Mouse (Mus musculus) embryo, embryonic 11 days (tissue): ENCODE results near the gene Dppa5a.
A peak's percentile ranks its signal among the peaks of the same experiment; 100 is the strongest.
"Not testable (repeated sequence)": the region's sequence is repeated elsewhere in the genome, so short reads cannot be mapped to it uniquely, and the experiment has no call there.

ENCODE experiments used
- DNase-seq: peaks from one replicate; pipeline ENCODE4 v3.0.0-alpha.2; 2015

Gene Dppa5a

DNA sequence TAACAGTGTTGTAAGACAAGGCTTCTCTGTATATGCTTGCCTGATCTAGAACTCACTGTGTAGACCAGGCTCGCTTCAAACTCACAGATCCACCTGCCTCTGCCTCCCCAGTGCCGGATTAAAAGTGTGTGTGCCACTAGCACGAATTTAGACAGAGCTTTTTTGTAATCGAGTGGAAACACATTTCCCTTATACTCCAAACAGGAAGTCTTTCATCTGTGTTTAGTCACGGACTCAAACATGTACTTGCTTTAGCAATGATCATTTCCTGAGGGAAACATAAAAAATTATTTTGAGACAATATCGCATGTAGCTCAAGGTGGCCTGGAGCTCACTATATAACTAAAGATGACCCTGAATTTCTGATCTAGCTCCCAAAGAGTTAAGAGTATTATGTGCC lies 4.6 kb downstream of the Dppa5a start:
- no peak for DNase-seq

DNA sequence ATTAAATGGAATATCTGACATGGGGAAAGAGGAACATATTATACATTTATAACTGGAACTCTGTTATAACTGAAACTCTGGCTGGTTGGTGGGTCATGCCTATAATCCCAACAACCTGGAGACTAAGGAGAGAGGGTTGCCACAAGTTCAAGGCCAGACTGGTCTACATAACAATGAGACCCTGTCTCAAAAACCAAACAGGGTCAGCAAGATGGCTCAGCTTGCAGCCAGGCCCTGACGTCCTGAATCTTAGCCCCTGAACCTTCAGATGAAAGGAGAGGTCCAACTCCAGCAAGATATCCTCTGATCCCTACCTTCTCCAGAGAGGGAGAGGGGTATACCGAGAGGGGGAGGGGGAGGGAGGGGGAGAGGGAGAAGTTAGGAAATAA lies 7.5 kb downstream of the Dppa5a start:
- no peak for DNase-seq

DNA sequence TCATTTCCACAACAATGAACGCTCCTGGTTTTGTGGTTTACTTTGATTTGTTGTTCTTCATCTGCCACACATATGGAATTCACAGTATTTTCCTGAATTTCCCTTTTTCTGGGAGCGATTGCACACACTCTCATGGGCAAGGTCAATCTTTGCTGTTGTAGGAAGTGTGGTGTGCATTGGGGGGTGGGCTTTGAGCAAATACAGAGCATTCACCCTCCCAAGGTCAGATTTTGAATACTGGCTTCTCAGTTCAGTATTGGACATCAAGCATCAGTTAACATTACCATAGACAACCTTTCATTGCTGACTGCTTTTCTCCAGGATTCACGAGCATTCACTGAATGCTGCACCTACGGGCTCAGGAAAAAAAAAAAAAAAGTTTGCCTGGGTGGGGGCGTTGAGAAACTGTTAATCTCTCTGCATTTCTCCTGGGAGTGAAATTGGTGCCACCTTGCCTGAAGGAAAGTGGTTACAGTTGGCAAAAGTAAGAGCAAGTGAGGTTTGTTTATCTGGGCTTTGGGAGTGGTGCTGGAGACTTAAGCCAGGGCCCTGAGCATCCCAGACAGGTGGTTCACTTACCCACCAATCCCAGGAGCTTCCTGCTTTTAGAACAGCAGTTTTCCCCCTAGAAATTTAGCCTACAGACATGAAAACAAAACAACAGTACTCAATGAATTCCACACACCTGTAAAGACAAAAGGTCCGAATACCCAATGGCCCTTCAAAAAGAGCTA lies 8.1 kb downstream of the Dppa5a start:
- no peak for DNase-seq

DNA sequence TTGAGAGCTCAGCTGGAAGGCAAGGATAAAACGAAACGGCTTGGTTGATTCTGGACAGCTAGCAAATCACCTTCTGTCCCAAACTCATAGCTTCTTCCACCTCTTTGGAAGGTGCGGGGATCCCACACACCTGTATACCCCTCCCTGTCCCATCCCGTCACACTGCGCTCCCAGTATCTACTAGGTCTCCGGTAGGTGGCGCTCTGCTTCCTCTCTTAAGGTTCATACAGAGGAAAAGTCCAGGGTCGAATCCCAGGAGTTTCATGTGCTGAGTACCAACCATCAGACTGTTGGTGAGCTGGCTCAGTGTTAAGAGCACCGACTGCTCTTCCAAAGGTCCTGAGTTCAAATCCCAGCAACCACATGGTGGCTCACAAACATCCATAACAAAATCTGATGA lies 9.9 kb downstream of the Dppa5a start:
- peak; percentile 85 for DNase-seq

DNA sequence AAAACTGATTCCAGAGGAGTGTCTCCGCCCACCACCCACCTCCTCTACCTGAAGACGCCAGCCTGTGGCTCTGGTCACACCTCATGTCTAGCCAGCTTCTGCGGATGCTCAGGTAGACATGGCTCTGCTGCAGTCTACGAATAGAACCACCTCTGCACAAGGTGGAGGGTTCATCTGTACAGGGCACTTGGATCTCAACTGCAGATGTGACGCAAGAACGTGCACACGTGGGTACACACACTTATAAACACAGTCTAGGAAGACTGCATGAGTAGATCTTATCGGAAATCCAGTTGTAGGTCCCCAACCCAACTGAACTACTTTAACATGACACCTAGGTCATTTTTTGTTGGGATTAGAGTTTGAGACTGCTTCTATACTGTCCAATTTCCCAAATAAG lies 12.4 kb downstream of the Dppa5a start, which contains the start of gene Gsta2:
Gene Gsta2, minus strand, starts transcription at position 178 of the 400 bp plus-strand sequence.
- no peak for DNase-seq

DNA sequence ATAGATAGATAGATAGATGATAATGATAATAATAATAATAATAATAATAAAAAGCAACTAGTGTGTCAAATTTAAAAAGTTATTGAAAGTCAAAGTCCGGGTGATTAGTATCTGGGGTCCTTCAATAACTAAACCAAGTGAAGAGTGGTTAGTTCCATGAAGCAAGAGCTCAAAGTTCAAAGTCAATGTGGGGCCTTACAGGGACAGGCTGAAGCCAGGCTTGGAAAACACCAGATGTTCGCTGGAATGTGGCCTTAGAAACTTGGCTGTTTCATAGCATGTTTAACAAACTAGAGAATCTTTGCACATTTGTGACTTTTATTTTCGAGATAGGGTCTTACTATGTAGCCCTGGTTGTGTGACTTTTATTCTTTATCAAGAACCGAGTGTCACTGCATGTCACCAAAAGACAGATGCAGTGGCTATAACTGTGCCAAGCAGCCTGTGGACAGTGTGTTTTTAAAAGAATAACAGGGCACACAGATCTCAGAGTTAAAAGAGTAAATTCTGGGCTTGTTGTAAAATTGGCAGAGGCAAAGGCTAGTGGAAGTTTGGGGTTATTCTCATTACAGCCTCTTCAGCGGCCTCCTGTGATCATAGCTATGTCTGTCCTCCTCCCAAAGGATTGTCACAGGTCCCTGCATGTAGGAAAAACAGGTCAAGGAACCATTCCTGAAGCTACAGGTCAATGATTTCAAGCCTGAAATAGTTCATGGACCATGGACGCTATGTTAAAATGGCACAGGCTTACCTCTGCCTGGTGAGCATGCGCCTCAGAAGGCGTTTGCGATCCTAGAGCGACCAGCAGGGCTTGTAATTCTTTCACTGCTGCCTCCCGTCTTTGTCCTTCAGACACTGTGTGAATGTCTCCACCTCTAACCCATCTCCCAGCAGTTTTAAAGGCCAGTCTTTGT lies 13.1 kb downstream of the Dppa5a start:
- no peak for DNase-seq

DNA sequence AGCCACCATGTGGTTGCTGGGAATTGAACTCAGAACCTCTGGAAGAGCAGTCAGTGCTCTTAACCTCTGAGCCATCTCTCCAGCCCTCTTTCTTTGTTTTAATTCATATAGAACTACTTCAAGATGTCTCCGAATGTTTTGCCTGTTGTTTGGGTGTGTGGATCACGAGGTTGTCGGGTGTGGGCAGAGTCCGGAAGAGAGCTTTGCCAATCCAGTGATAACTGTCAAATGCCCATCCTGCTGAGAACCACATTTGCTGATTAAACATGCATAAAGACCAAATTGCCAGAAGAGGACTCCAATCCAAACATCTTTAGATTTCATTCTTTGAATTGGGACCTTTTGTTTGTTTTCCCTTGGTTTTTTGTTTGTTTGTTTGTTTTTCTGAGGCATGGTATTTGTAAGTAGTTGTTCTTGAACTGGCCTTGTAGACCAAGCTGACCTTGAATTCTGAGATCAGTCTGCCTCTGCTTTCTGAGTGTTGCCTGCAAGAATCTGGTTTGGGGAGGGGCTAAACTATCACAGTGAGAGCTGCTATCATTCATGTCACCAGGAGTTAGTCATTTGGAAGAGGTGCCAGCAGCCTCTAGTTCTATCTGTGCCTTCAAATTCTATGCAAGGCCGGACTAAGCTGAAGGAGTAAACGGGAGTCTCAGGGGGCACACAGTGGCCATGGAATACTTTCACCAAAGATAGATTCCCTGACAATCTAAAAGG lies 16.3 kb downstream of the Dppa5a start:
- DNase-seq = no peak

DNA sequence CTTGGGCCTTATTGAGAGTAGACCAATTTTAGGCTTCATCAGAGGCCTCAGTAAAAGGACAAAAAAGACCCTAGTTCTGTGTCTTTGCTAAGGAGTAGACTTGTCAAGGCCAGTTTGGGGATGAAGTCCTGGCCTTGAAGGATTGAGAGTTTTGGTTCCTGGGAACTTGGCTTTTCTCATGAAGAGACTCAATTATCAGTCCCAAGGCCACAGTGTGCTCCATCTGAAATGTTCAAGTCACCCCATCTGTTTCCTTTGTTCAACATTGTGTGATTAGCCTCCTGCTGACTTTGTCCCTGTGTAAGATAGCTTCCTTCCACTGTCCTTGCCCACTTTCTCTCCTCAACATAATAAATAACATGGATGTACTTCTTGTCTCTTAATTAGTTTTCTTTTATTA lies 18.0 kb downstream of the Dppa5a start:
- DNase-seq = not testable (repeated sequence)

DNA sequence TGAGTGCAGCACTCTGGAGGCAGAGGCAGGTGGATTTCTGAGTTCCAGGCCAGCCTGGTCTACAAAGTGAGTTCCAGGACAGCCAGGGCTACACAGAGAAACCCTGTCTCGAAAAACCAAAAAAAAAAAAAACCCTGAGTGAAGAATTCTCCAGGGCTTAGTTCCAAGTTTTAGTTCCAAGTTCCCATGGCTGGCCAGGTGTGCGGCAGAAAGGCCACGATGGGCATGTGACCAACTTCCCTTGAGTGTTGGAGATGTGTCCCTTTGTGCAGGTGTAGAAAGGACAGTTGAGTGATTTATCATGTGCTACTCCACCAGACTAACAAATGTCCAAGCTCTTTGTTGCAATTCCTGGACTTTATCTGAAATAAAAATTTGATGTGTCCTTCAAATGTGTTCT lies 18.8 kb downstream of the Dppa5a start:
- DNase-seq = not testable (repeated sequence)

DNA sequence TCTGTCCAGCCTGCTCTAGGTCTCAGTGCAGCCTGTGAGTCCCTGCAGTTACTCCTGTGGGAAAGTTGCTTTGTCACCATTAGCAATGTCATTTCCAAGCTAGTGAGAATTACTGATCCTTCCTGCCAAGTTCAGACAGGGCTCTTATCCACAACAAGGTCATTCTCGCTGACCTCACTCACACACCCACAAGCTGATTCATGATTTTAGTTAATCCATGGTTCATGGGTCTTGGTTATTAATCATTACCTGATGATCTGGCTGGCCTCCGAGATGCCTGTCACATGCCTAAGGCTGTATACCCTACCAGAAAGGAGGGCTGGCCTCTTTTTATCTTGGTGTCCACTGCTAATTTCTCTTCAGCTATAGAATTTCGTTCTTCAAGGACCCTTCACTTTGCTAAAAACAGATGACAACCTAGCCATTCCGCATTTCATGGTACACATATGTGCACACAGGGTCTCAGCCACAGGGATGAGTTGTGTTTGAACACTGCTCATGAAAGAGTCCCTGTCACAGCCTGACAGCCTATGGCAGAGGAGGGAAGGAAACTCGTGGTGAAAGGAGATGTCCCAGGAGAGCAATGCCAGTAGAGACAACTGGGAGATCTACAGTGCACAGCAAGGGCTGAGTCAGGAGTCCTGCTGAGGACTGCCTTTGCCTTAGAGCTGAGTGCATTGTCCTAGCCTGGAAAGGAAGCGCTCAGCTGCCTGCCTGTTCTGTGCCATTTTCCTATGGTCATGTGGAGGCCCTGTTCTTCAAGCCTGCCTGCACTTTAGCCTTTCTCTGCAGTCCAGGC lies 19.6 kb downstream of the Dppa5a start:
- not testable (repeated sequence) for DNase-seq

DNA sequence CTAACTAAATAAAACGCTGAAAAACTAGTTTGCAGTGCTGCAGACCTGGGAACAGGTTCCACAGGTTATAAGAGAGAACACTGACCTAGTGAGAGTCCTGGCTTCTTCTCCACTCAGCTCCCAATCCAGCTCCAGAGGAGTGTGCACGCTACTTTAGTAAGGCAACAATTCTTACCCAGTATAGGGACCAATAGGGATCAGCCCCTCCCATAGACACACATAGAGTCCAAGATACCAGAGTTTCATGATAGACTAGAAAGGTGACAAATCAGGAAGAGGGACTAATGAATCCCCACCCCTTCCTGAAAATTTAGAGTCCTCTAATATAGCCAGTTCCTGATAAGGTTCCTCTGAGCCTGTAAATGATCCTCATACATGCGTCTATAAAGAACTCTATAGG lies 21.0 kb downstream of the Dppa5a start:
- no peak for DNase-seq

DNA sequence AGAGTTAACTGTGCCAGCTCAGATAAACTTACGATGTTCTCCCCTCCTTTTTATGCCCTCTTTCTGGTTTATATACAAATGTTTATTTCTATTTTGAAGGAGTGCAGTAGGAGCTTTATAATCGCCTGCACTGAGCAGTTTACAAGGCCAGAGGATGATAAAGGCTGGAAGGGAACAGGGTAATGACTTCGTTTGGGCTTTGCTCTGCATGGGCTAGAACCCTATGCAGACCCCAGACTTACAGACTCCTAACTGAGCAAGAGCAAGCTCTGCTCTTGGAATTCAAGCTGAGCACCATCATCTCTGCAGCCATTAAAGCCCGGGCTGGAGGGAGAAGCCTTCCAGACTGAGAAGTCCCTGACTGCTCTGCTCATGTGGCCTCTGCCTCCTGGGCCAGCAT lies 22.7 kb downstream of the Dppa5a start:
- not testable (repeated sequence) for DNase-seq

DNA sequence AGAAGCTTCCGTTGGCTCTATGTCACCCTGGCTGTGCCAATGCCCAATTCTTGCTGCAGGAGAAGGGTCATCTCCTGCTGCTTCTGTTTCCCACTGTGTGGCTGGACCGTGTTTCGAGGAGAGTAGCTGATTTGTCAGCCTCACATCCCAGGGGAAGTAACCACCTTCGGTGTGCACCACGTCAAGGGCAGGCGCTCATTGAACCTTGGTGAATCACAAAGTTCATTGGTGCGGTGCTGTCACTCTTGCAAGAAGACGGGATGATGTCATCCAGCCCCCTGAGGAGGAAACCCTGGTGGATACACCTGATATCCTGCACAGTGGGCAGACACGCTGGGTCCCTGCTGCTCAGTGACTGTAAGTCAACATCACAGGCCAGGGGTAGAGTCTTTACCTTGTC lies 24.9 kb downstream of the Dppa5a start:
- DNase-seq = not testable (repeated sequence)

DNA sequence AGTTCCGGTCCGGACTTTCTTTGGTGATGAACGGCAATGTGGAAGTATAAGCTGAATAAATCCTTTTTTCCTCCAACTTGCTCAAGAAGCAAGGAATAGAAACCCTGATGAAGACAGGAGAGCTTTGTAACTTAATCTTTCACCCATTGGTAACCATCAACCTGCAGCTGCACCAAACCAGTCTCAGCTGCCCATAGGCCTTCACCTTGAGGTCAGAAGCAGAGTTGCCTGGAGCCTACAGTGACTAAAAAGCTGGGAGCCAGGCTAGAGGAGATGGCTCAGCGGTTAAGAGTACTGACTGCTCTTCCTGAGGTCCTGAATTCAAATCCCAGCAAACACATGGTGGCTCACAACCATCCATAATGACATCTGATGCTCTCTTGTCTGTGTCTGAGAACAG lies 25.5 kb downstream of the Dppa5a start:
- DNase-seq = not testable (repeated sequence)

DNA sequence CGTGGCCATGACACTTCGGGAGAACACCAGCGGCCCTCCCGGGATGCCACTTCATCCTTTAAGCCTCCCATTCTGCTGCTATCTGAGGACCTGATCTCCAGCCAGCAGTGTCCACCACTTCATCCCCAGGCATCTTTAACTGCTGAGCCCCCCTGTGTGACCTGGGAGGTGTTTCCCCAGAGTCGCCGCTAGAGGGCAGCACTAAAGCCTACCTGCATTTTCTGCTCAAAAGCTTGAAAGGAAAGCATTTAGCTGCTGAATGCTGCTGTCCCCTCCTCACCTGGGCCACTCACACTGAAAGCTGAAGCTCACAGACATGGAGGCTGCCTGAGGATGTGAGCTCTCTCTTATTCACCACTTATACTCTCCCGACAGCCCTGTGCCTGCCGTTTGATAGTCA lies 27.7 kb downstream of the Dppa5a start:
- DNase-seq = peak; percentile 58

DNA sequence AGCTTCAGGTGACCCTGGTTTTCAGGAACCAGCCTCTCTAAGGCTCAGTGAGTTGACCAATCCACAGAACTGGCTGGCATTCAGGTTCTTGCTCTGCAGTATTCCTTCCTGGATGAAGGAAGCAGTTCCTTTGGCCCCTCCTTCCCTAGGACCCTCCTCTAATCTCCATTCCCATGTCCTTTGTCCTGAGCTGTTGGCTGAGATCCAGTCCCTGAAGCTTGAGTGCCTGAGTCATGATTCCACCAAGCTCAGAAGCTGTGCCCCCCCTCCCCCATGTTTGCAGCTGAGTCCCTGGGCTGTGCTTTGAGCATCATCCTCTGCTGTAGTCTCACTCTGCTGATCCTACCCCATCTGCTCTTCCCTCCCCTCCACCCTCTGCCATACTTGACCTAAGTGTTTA lies 30.9 kb downstream of the Dppa5a start:
- DNase-seq = not testable (repeated sequence)

DNA sequence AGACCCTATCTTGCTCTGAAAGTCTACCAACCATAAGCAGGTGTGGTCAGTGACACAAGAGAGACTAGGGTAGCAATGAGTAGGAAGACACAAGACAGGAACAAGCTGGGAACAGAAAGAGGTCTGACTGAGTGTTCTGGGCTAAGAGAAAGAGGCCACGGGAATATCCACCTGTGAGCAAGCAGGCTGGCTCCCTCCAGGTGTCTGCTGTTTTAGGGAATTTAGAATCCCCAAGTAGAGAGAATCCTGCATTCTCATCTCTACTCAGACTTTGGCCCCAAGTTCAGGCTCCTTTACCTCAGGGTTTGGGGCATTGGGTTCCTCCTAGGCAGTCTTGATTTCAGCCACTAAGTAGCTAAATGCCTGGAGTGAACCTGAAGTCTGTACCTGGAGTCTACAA lies 40.7 kb downstream of the Dppa5a start, which contains the start of gene Omt2b:
Gene Omt2b, plus strand, starts transcription at position 301 of the 400 bp plus-strand sequence.
- not testable (repeated sequence) for DNase-seq

DNA sequence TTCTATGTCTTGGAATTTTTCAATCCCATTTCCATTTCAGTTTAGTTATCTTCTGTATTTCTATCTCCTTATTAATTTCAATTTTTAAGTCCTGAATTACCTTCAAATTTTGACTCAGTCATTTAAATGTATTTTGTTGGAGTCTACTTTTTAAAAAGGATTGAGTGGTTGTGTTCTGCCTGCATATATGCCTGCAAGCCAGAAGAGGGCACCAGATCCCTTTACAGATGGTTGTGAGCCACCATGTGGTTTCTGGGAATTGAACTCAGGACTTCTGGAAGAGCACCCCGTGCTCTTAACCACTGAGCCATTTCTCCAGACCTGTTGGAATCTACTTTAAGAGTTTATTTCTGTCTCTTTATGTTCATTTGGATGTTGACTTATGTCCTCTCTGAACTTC lies 48.5 kb downstream of the Dppa5a start:
- peak; percentile 10 for DNase-seq
